Mouse (Mus musculus) CH12.LX (cell line): ENCODE data around the gene Gcfc2. TPM values are rescaled to one million over a fixed set of nuclear protein-coding genes. Genes with fewer than 3 reads are reported as not detected.
A peak's percentile ranks its signal among the peaks of the same experiment; 100 is the strongest.

Experiments used
- DNase-seq: peaks from one replicate; pipeline ENCODE4 v3.0.0-alpha.2; 2013; ENCODE audit errors: extremely low read depth
- H3K27ac ChIP-seq: 2 replicates; pipeline ENCODE4 v1.5.1; 2012; ENCODE audit warnings: low read depth, mild to moderate bottlenecking, control low read depth, moderate library complexity; ENCODE audit not compliant: insufficient read depth
- H3K27me3 ChIP-seq: replicated peaks from 2 replicates; pipeline ENCODE3; 2012; ENCODE audit warnings: inconsistent platforms
- H3K36me3 ChIP-seq, 2 experiments: replicated peaks in 1 of 2; 2 replicates each; pipeline versions ENCODE3 to v1.6.1; 2012; ENCODE audit warnings: inconsistent platforms in 1 of 2, low read length in 1 of 2, mild to moderate bottlenecking in 1 of 2, mixed read lengths in 1 of 2, moderate library complexity in 1 of 2; ENCODE audit not compliant: control insufficient read depth in 1 of 2, insufficient read depth in 1 of 2
- H3K4me1 ChIP-seq, 2 experiments: 2 replicates each; pipeline ENCODE4 v1.6.1; 2012; ENCODE audit warnings: inconsistent platforms in 1 of 2, moderate library complexity in 1 of 2; ENCODE audit not compliant: insufficient read depth in 2 of 2, control insufficient read depth in 1 of 2
- H3K4me2 ChIP-seq: 2 replicates; pipeline ENCODE4 v1.6.1; 2012; ENCODE audit warnings: low read depth, mild to moderate bottlenecking, control low read depth; ENCODE audit not compliant: poor library complexity, insufficient read depth, severe bottlenecking
- H3K4me3 ChIP-seq, 3 experiments: fragments of 150-350 bp in 1 of 3; sonication (generic) in 1 of 3; replicated peaks in 1 of 3; 2 replicates each; pipeline versions ENCODE3 to v1.5.1; 2011 to 2012; ENCODE audit warnings: low read depth in 2 of 3, low read length in 2 of 3, mild to moderate bottlenecking in 2 of 3, moderate library complexity in 2 of 3, control low read depth in 1 of 3, improper control_type of control experiment in 1 of 3, inconsistent platforms in 1 of 3, mixed read lengths in 1 of 3; ENCODE audit not compliant: poor library complexity in 1 of 3
- H3K79me2 ChIP-seq: replicated peaks from 2 replicates; pipeline ENCODE4 v1.6.1; 2012; ENCODE audit warnings: mild to moderate bottlenecking, moderate library complexity; ENCODE audit not compliant: control insufficient read depth, poor library complexity, insufficient read depth, severe bottlenecking; ENCODE audit errors: extremely low read depth
- H3K9ac ChIP-seq: 2 replicates; pipeline ENCODE4 v1.6.1; 2012; ENCODE audit warnings: low read depth, mild to moderate bottlenecking, control low read depth, moderate library complexity; ENCODE audit not compliant: insufficient read depth
- H3K9me3 ChIP-seq: replicated peaks from 2 replicates; pipeline ENCODE3; 2012; ENCODE audit warnings: low read length, inconsistent platforms, mixed read lengths
- CHD1 ChIP-seq: IDR thresholded peaks from 2 replicates; pipeline ENCODE4 v1.6.1; 2012; ENCODE audit warnings: low read depth, low read length, improper control_type of control experiment, inconsistent platforms
- CTCF ChIP-seq, 2 experiments: IDR thresholded peaks in 1 of 2; conservative IDR thresholded peaks in 1 of 2; 2 replicates each; pipeline ENCODE4 v1.5.1; 2011 to 2012; ENCODE audit warnings: low read depth in 2 of 2, low read length in 2 of 2, improper control_type of control experiment in 1 of 2, inconsistent platforms in 1 of 2, mild to moderate bottlenecking in 1 of 2, moderate library complexity in 1 of 2
- EP300 ChIP-seq: IDR thresholded peaks from 2 replicates; pipeline ENCODE4 v1.6.1; 2011; ENCODE audit warnings: low read length, improper control_type of control experiment
- ETS1 ChIP-seq: conservative IDR thresholded peaks from 2 replicates; pipeline ENCODE4 v1.6.1; 2012; ENCODE audit warnings: low read depth, mild to moderate bottlenecking, inconsistent platforms, low read length, improper control_type of control experiment, moderate library complexity
- GABPA ChIP-seq: IDR thresholded peaks from 2 replicates; pipeline ENCODE4 v1.6.1; 2012; ENCODE audit warnings: low read depth, low read length, improper control_type of control experiment, inconsistent platforms; ENCODE audit not compliant: insufficient replicate concordance
- HCFC1 ChIP-seq: IDR thresholded peaks from 2 replicates; pipeline ENCODE4 v1.6.1; 2012; ENCODE audit warnings: low read depth, mild to moderate bottlenecking, inconsistent platforms, low read length, improper control_type of control experiment
- IRF4 ChIP-seq: IDR thresholded peaks from 2 replicates; pipeline ENCODE4 v1.6.1; 2014; ENCODE audit warnings: low read depth, mild to moderate bottlenecking, inconsistent platforms, low read length, improper control_type of control experiment
- JUN ChIP-seq: IDR thresholded peaks from 2 replicates; pipeline ENCODE4 v1.6.1; 2011; ENCODE audit warnings: low read depth, mild to moderate bottlenecking, low read length, improper control_type of control experiment, moderate library complexity; ENCODE audit not compliant: insufficient read depth
- JUND ChIP-seq: conservative IDR thresholded peaks from 2 replicates; pipeline ENCODE4 v1.6.1; 2011; ENCODE audit warnings: low read depth, low read length, improper control_type of control experiment
- KAT2A ChIP-seq: IDR thresholded peaks from 2 replicates; pipeline ENCODE4 v1.6.1; 2012; ENCODE audit warnings: low read length, improper control_type of control experiment, inconsistent platforms; ENCODE audit not compliant: insufficient replicate concordance
- MAX ChIP-seq: IDR thresholded peaks from 2 replicates; pipeline ENCODE4 v1.6.1; 2011; ENCODE audit warnings: low read length, improper control_type of control experiment
- MAZ ChIP-seq: IDR thresholded peaks from 2 replicates; pipeline ENCODE4 v1.6.1; 2012; ENCODE audit warnings: low read depth, mild to moderate bottlenecking, inconsistent platforms, low read length, improper control_type of control experiment, moderate library complexity
- MXI1 ChIP-seq: IDR thresholded peaks from 2 replicates; pipeline ENCODE4 v1.6.1; 2011; ENCODE audit warnings: mild to moderate bottlenecking, low read depth, low read length, improper control_type of control experiment
- NELFE ChIP-seq: IDR thresholded peaks from 2 replicates; pipeline ENCODE4 v1.6.1; 2011; ENCODE audit warnings: low read depth, low read length, improper control_type of control experiment
- POLR2A ChIP-seq: IDR thresholded peaks from 2 replicates; pipeline ENCODE4 v1.6.1; 2011; ENCODE audit warnings: low read depth, mild to moderate bottlenecking, improper control_type of control experiment, low read length
- RAD21 ChIP-seq: IDR thresholded peaks from 2 replicates; pipeline ENCODE4 v1.6.1; 2011; ENCODE audit warnings: low read depth, mild to moderate bottlenecking, low read length, improper control_type of control experiment, moderate library complexity
- SIN3A ChIP-seq: IDR thresholded peaks from 2 replicates; pipeline ENCODE4 v1.6.1; 2012; ENCODE audit warnings: low read length, improper control_type of control experiment, inconsistent platforms
- TBP ChIP-seq: conservative IDR thresholded peaks from 2 replicates; pipeline ENCODE4 v1.6.1; 2011; ENCODE audit warnings: low read depth, low read length, improper control_type of control experiment
- TCF12 ChIP-seq: IDR thresholded peaks from 2 replicates; pipeline ENCODE4 v1.6.1; 2014; ENCODE audit warnings: low read depth, mild to moderate bottlenecking, inconsistent platforms, low read length, improper control_type of control experiment
- USF1 ChIP-seq: IDR thresholded peaks from 2 replicates; pipeline ENCODE4 v1.6.1; 2014; ENCODE audit warnings: low read depth, mild to moderate bottlenecking, inconsistent platforms, low read length, improper control_type of control experiment
- USF2 ChIP-seq: conservative IDR thresholded peaks from 2 replicates; pipeline ENCODE4 v1.6.1; 2011; ENCODE audit warnings: low read depth, low read length, improper control_type of control experiment
- ZC3H11A ChIP-seq: IDR thresholded peaks from 2 replicates; pipeline ENCODE4 v1.6.1; 2012; ENCODE audit warnings: low read depth, mild to moderate bottlenecking, inconsistent platforms, low read length, improper control_type of control experiment
- ZMIZ1 ChIP-seq: IDR thresholded peaks from 2 replicates; pipeline ENCODE4 v1.6.1; 2012; ENCODE audit warnings: low read depth, mild to moderate bottlenecking, inconsistent platforms, low read length, improper control_type of control experiment
- ZNF384 ChIP-seq: IDR thresholded peaks from 2 replicates; pipeline ENCODE4 v1.6.1; 2012; ENCODE audit warnings: low read depth, low read length, improper control_type of control experiment, inconsistent platforms
- dilution Hi-C: fragments of 300-500 bp; cut with MboI; formaldehyde crosslinking; loops from 2 replicates; pipeline ENCODE4 v1.14.3; 2020; ENCODE audit warnings: low sequenced_read_pairs; ENCODE audit not compliant: extremely low pct_unique_long_range_greater_than_20kb, extremely low pct_ligation_motif_present
- in situ Hi-C: fragments of 300-500 bp; cut with MboI; formaldehyde crosslinking; loops from 3 replicates; pipeline ENCODE4 v1.14.3; 2019; ENCODE audit warnings: low sequenced_read_pairs, low pct_ligation_motif_present, low pct_unique_long_range_greater_than_20kb, mixed read lengths
- polyA plus RNA-seq: library from polyadenylated mRNA; unstranded; fragments of >175 nt; gene quantifications from 2 replicates; pipeline ENCODE4 v1.2.1, GENCODE M21; 2012; ENCODE audit warnings: low read depth; ENCODE audit not compliant: insufficient read length
- total RNA-seq, 2 experiments: library from RNA; depleted of rRNA; stranded (reverse); fragments of 300-350 nt in 1 of 2; fragments of >200 nt in 1 of 2; gene quantifications; 2 replicates each; pipeline ENCODE4 v1.2.3; 2012 to 2014

Gene Gcfc2
- total and polyA plus RNA-seq, 3 experiments = 11.3 to 15.4 (median 14.6) TPM

- TF ChIP-seq MAZ (no peak), JUN (no peak)
Observed at GRCm38 (mm10) chr6:81979286-81979685, 55.8 kb downstream of the Gcfc2 start (continued).

GRCm38 (mm10) chr6:81986171-81986570 is 62.7 kb downstream of the Gcfc2 start:
- H3K4me2 ChIP-seq = no peak overlapping the region
- no peaks in the 10 kb centered on the region for H3K36me3 ChIP-seq
- no peak overlapping the region for H3K27ac ChIP-seq
- H3K4me1 ChIP-seq = no peaks in the 10 kb centered on the region
- no peaks in the 10 kb centered on the region for H3K79me2 ChIP-seq
- no peak overlapping the region for H3K9ac ChIP-seq
- DNase-seq = no peak
- in situ Hi-C loops = loop anchor here (5.0 kb wide), 1 partner anchor 131 kb away; no protein-coding TSS in a partner anchor
- H3K27me3 ChIP-seq = peaks cover 32% of the 10 kb centered on the region
- dilution Hi-C loops = no loop called here
- TF ChIP-seq ETS1 (no peak), RAD21 (no peak), MAX (no peak)
- peaks cover 8% of the 10 kb centered on the region for H3K9me3 ChIP-seq
- no peak overlapping the region for H3K4me3 ChIP-seq

GRCm38 (mm10) chr6:81986599-81986998 is 63.1 kb downstream of the Gcfc2 start:
- TF ChIP-seq HCFC1 = no peak
- peak; percentile 50 for TF ChIP-seq USF2
- TF ChIP-seq USF1 = peak; percentile 42
- in situ Hi-C loops = loop anchor here (5.0 kb wide), 1 partner anchor 131 kb away; no protein-coding TSS in a partner anchor
- no peak for DNase-seq

GRCm38 (mm10) chr6:81987010-81987409 is 63.5 kb downstream of the Gcfc2 start:
- Histone ChIP-seq H3K4me1 (no peaks in the 10 kb centered on the region), H3K27ac (no peak overlapping the region), H3K79me2 (no peaks in the 10 kb centered on the region), H3K4me2 (peak overlapping the region; percentile 45; the same call in 1 of the 2 replicates), H3K36me3 (no peaks in the 10 kb centered on the region), H3K9ac (no peak overlapping the region), H3K9me3 (peaks cover 11% of the 10 kb centered on the region), H3K4me3 (no peak overlapping the region), H3K27me3 (peaks cover 36% of the 10 kb centered on the region)
- in situ Hi-C loops = loop anchor here (5.0 kb wide), 1 partner anchor 130 kb away; no protein-coding TSS in a partner anchor
- dilution Hi-C loops = no loop called here
- peak; percentile 52 for DNase-seq
- TF ChIP-seq SIN3A (no peak), JUND (no peak), ZNF384 (no peak), POLR2A (no peak), EP300 (no peak), TCF12 (0 out of 2 replicates have a peak, but pooled peaks have one; percentile 14), ZC3H11A (no peak), NELFE (no peak), ZMIZ1 (no peak), GABPA (no peak), MXI1 (no peak), TBP (no peak), CTCF (conservative IDR thresholded peaks at IDR 0.05 in 1 of 2, IDR thresholded peaks at IDR 0.05 in 1 of 2; ENCODE audit: low read depth in 2 of 2, low read length in 2 of 2) (peak in 1 of 2 experiments; percentile 80; a peak in 2 of 4 replicates), IRF4 (peak; percentile 15; the same call in 1 of the 2 replicates), CHD1 (no peak), RAD21 (peak; percentile 66), USF1 (no peak), USF2 (no peak), KAT2A (no peak), JUN (no peak)

More at GRCm38 (mm10) chr6:81986599-81986998, 63.1 kb downstream of the Gcfc2 start:
- Histone ChIP-seq H3K27me3 (peaks cover 36% of the 10 kb centered on the region), H3K9ac (no peak overlapping the region), H3K79me2 (no peaks in the 10 kb centered on the region), H3K9me3 (peaks cover 11% of the 10 kb centered on the region), H3K4me3 (no peak overlapping the region), H3K36me3 (no peaks in the 10 kb centered on the region), H3K27ac (no peak overlapping the region), H3K4me2 (no peak overlapping the region), H3K4me1 (no peaks in the 10 kb centered on the region)
- dilution Hi-C loops = no loop called here
